Mouse (Mus musculus) limb, embryonic 14.5 days (tissue): ENCODE data around the gene Cfhr1. TPM values are rescaled to one million over a fixed set of nuclear protein-coding genes. Genes with fewer than 3 reads are reported as not detected.

Experiments
- ATAC-seq: fragments of 200-750 bp; cut with Nextera tagmentation; 2 replicates; pipeline ENCODE4 v1.8.0; 2017; ENCODE audit warnings: low read depth, moderate number of reproducible peaks, moderate TSS enrichment; ENCODE audit not compliant: low FRiP score
- DNase-seq: peaks from one replicate; pipeline ENCODE4 v3.0.0-alpha.2; 2015; ENCODE audit warnings: low spot score
- H3K27ac ChIP-seq: fragments of 300-500 bp; sonication (generic); replicated peaks from 2 replicates; pipeline ENCODE4 v1.5.1; 2014; ENCODE audit warnings: low read depth, mild to moderate bottlenecking, low read length, moderate library complexity, mixed read lengths
- H3K27me3 ChIP-seq: fragments of 300-500 bp; sonication (generic); 2 replicates; pipeline ENCODE4 v1.6.1; 2014; ENCODE audit warnings: low read length, mixed read lengths; ENCODE audit not compliant: control insufficient read depth, insufficient read depth
- H3K36me3 ChIP-seq: fragments of 300-500 bp; sonication (generic); 2 replicates; pipeline ENCODE4 v1.6.1; 2014; ENCODE audit warnings: mild to moderate bottlenecking, low read length, moderate library complexity, mixed read lengths; ENCODE audit not compliant: control insufficient read depth, insufficient read depth
- H3K4me1 ChIP-seq: fragments of 300-500 bp; sonication (generic); 2 replicates; pipeline ENCODE4 v1.6.1; 2014; ENCODE audit warnings: antibody characterized with exemption, low read length, mixed read lengths; ENCODE audit not compliant: control insufficient read depth, insufficient read depth
- H3K4me2 ChIP-seq: fragments of 300-500 bp; sonication (generic); replicated peaks from 2 replicates; pipeline ENCODE4 v1.6.1; 2014; ENCODE audit warnings: low read depth, mild to moderate bottlenecking, low read length, moderate library complexity; ENCODE audit not compliant: severe bottlenecking
- H3K4me3 ChIP-seq: fragments of 300-500 bp; sonication (generic); replicated peaks from 2 replicates; pipeline ENCODE4 v1.5.1; 2014; ENCODE audit warnings: low read length
- H3K9ac ChIP-seq: fragments of 300-500 bp; sonication (generic); 2 replicates; pipeline ENCODE4 v1.6.1; 2014; ENCODE audit warnings: mild to moderate bottlenecking, low read depth, low read length, moderate library complexity; ENCODE audit not compliant: severe bottlenecking
- H3K9me3 ChIP-seq: fragments of 300-500 bp; sonication (generic); 2 replicates; pipeline ENCODE4 v1.6.1; 2016; ENCODE audit warnings: low read length; ENCODE audit not compliant: control insufficient read depth
- POLR2A ChIP-seq: fragments of 200-500 bp; IDR thresholded peaks from 2 replicates; pipeline ENCODE4 v1.8.0; 2012; ENCODE audit warnings: inconsistent platforms, mild to moderate bottlenecking, moderate library complexity, borderline replicate concordance; ENCODE audit not compliant: insufficient read depth, insufficient read length; ENCODE audit errors: extremely low read depth
- WGBS: fragments of 180-500 bp; shearing (Covaris S2); extraction: QIAGEN DNeasy Blood & Tissue Kit; methylation state at CpG from one replicate; pipeline ENCODE4 v1.1.7; 2014; 5-methylcytosine and 5-hydroxymethylcytosine counted together
- polyA plus RNA-seq, 2 experiments: library from polyadenylated mRNA; depleted of rRNA in 1 of 2; stranded (reverse) in 1 of 2; unstranded in 1 of 2; fragments of >200 nt; fragmentation: Nextera tagmentation in 1 of 2; extraction: Ambion mirVana in 1 of 2; gene quantifications; 2 replicates each; pipeline versions ENCODE4 v1.2.1 to v1.2.3; 2012 to 2014

The Cfhr1 gene
- polyA plus RNA-seq (2012; rRNA removed) (not detected in 2 replicates), polyA plus RNA-seq (2014; fragmentation: Nextera tagmentation; extraction: Ambion mirVana) (not detected in 2 replicates)

DNA sequence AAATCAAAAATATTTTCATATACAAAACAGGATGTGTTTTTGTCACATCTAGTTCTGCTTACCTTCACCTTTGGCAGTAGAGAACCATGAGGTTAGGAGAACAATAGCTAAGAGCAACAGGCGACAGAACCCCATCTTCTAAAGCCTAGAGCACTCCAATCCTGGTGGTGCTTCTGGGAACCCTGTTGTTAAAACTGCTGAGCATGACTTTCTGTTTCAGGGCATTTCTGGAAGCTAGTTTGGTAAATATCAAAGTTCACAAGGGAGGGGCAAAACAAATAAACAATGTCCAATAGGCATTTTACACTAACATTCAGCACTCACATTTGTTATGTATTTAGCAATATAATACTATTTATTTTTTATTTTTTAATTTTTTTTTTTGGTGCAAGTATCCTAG lies at the start of gene Cfhr1:
Gene Cfhr1 (minus strand): TSS at position 249 of the 400 bp plus-strand sequence.
- ATAC-seq, result no peak
- no peak within 1 kb of the TSS for H3K9ac ChIP-seq
- no peak for TF ChIP-seq POLR2A
- no peaks in the 10 kb centered on the region for H3K9me3 ChIP-seq
- no peaks in the 10 kb centered on the region for H3K27me3 ChIP-seq
- DNase-seq, result no peak
- H3K4me3 ChIP-seq, result no peak within 1 kb of the TSS
- WGBS, result 61% methylated on average over 1 of the region's 1 CpGs
- H3K36me3 ChIP-seq, result no peaks in the 10 kb centered on the region
- no peak within 1 kb of the TSS for H3K27ac ChIP-seq
- H3K4me2 ChIP-seq, result no peak within 1 kb of the TSS
- H3K4me1 ChIP-seq, result no peaks in the 10 kb centered on the region

DNA sequence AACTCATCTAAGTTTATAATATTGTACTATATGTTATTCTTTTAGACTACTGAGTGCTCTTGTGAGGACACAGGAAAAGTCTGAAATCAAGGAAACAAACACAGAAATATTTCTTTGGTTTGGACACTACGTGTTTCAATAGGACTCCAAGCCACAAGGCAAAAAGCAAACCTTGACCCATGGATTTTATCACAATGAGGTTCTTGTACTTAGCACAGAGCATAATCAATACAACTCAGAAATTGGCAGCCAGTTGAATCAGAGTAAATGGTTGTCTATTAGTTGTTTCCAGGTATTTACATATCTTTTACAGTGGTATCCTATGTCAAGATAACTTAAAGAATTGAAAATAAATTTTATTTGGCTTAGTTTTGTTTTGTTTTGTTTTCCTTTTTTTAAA lies 8.8 kb downstream of the Cfhr1 start:
- DNase-seq, result no peak
- H3K4me1 ChIP-seq, result no peaks in the 10 kb centered on the region

DNA sequence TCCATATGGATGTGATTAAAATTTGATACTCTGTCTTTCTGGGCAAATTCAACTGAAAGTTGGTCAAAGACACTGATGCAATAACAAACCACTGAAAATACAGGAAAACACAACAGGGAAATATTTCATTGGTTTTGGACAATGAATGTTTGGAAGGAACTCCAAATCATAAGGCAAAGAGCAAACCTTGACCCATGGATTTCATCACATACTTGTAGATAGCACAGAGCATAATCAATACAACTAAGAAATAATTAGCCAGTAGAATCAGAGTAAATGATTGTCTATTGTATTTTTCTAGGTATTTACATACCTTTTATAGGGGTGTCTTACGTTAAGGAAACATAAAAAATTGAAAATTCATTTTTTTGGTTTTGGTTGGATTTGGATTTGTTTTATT lies 11.5 kb downstream of the Cfhr1 start:
- ATAC-seq, result no peak
- no peak for TF ChIP-seq POLR2A

More for the DNA sequence above, 8.8 kb downstream of the Cfhr1 start:
- Histone ChIP-seq H3K27me3 (no peaks in the 10 kb centered on the region), H3K36me3 (no peaks in the 10 kb centered on the region), H3K4me3 (no peak overlapping the region), H3K9me3 (no peaks in the 10 kb centered on the region), H3K9ac (no peak overlapping the region), H3K27ac (no peak overlapping the region), H3K4me2 (no peak overlapping the region)
- ATAC-seq, result no peak
- WGBS, result 84% methylated on average over 1 of the region's 1 CpGs
- no peak for TF ChIP-seq POLR2A

DNA sequence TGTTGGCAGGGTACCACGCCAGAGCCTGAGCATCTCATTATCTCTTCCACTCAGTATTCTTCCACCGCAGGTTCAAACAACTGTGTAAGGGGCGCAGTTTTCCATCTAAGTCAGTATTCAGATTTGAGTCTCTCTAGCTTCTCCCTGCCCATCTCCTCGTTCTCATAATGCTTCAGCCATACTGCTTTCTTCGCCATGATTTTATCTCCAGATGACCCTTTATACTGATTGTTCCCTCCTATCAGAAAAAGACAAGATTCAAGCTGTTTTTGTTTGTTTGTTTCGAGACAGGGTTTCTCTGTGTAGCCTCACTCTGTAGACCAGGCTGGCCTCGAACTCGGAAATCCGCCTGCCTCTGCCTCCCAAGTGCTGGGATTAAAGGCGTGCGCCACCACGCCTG lies 45.5 kb downstream of the Cfhr1 start:
- 90% methylated on average over 12 of the region's 12 CpGs for WGBS
- no peak overlapping the region for H3K4me2 ChIP-seq

More for the DNA sequence above, 11.5 kb downstream of the Cfhr1 start:
- H3K4me1 ChIP-seq, result no peaks in the 10 kb centered on the region
- DNase-seq, result no peak
- no peak overlapping the region for H3K9ac ChIP-seq
- no peaks in the 10 kb centered on the region for H3K9me3 ChIP-seq
- H3K4me3 ChIP-seq, result no peak overlapping the region
- 96% methylated on average over 1 of the region's 1 CpGs for WGBS
- no peaks in the 10 kb centered on the region for H3K27me3 ChIP-seq
- H3K27ac ChIP-seq, result no peak overlapping the region
- H3K4me2 ChIP-seq, result no peak overlapping the region
- H3K36me3 ChIP-seq, result no peaks in the 10 kb centered on the region

DNA sequence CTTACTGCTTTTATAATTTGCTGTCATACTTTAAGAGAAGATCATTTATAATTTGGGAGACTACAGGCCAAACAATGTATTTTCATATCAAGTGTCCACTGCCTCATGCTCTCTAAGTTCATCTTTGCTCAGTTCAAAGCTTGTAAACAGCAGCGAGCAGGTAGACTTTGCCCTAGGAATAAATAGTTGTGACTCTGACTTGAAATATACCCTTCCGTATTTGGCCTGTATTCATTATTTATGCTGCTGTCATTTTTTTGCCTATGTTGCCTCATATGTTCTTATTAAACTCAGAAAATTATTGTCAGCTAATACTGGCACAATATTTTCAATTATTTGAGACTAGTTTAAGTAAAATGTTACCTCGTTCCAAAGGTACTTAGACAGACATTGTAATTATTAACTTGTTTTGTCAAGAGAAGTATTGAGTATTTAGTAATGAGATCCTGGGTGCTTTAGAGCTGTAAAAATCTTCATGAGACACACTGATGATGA lies 58.8 kb downstream of the Cfhr1 start, which contains the start of gene F13b:
Gene F13b (plus strand): TSS at position 445 of the 495 bp plus-strand sequence.
- H3K4me3 ChIP-seq, result no peak within 1 kb of the TSS
- ATAC-seq (no peak), DNase-seq (no peak)
- H3K9me3 ChIP-seq, result no peaks in the 10 kb centered on the region
- no peaks in the 10 kb centered on the region for H3K4me1 ChIP-seq
- no peak for TF ChIP-seq POLR2A
- H3K27ac ChIP-seq, result no peak within 1 kb of the TSS
- H3K36me3 ChIP-seq, result no peaks in the 10 kb centered on the region
- no peak within 1 kb of the TSS for H3K4me2 ChIP-seq
- H3K9ac ChIP-seq, result no peak within 1 kb of the TSS
- 89% methylated on average over 3 of the region's 3 CpGs for WGBS
- H3K27me3 ChIP-seq, result no peaks in the 10 kb centered on the region

More for the DNA sequence above, 45.5 kb downstream of the Cfhr1 start:
- no peak for ATAC-seq
- no peak for TF ChIP-seq POLR2A
- Histone ChIP-seq H3K27ac (no peak overlapping the region), H3K9ac (no peak overlapping the region), H3K9me3 (no peaks in the 10 kb centered on the region), H3K4me1 (no peaks in the 10 kb centered on the region), H3K27me3 (no peaks in the 10 kb centered on the region), H3K36me3 (no peaks in the 10 kb centered on the region), H3K4me3 (no peak overlapping the region)
- DNase-seq, result no peak
